ENCODE assay signal across 17 mouse cellular contexts in the genomic region with DNA sequence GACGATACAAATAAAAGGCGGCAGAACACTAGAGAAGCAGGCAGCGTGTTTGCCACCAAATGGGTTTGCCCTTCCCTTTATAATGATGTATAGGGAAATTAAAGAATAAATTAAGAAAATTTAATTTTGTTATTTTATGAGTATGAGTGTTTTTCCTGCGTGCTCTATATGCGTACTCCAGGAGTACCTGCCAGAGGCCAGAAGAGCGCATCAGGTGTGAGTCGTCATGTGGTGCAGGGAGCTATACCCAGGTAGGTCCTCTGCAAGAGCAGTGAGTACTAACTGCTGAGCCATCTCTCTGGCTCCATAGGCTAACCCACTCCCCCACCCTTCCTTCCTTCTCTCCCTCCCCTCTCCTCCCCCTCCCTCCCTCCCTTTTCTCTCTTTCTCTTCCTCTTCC. TPM values are rescaled to one million over a fixed set of nuclear protein-coding genes. Genes with fewer than 3 reads are reported as not detected.
"Had no signal": no experiment of that assay in that cellular context is flagged by ENCODE, and none has a peak within 500 bp of the region (broad histone marks: within the 10 kb centered on the region; RNA-seq: fewer than 3 reads in every experiment).

No protein-coding gene starts in this region.

- H3K9me3 ChIP-seq: kidney, embryonic 15.5 days; liver, embryonic 13.5 days; neural tube, embryonic 13.5 days had no signal

- H3K4me2 ChIP-seq: kidney, embryonic 15.5 days; liver, embryonic 13.5 days; neural tube, embryonic 13.5 days had no signal

- H3K4me1 ChIP-seq: kidney, embryonic 15.5 days; neural tube, embryonic 13.5 days had no signal

- H3K9ac ChIP-seq: kidney, embryonic 15.5 days; liver, embryonic 13.5 days; neural tube, embryonic 13.5 days had no signal

- H3K4me3 ChIP-seq: kidney, embryonic 15.5 days; left cerebral cortex, adult 2 months; liver, embryonic 13.5 days; neural tube, embryonic 13.5 days had no signal

- H3K27ac ChIP-seq: kidney, embryonic 15.5 days; left cerebral cortex, adult 2 months; liver, embryonic 13.5 days; neural tube, embryonic 13.5 days had no signal

- DNase-seq: kidney, adult 11 months; kidney, adult 8-10 months; kidney, postnatal 10 days; kidney, postnatal 36 days; layer of hippocampus, postnatal 36 days; liver, embryonic 13.5 days; lung, adult 2 months; lung, postnatal 14 days; lung, postnatal 4 days; thymus, adult 18-20 months; thymus, postnatal 36 days had no signal

- H3K27me3 ChIP-seq: kidney, embryonic 15.5 days; liver, embryonic 13.5 days; neural tube, embryonic 13.5 days had no signal

RNA-seq across cellular contexts. Expression of a gene that starts 29.8 kb away (rescaled TPM):
- total RNA-seq: liver, adult 2 months had no signal
- polyA plus RNA-seq: kidney, embryonic 15.5 days; liver, adult 2 months; lung, adult 2 months; small intestine, adult 2 months; spleen, adult 2 months had no signal
